In the genomic region with DNA sequence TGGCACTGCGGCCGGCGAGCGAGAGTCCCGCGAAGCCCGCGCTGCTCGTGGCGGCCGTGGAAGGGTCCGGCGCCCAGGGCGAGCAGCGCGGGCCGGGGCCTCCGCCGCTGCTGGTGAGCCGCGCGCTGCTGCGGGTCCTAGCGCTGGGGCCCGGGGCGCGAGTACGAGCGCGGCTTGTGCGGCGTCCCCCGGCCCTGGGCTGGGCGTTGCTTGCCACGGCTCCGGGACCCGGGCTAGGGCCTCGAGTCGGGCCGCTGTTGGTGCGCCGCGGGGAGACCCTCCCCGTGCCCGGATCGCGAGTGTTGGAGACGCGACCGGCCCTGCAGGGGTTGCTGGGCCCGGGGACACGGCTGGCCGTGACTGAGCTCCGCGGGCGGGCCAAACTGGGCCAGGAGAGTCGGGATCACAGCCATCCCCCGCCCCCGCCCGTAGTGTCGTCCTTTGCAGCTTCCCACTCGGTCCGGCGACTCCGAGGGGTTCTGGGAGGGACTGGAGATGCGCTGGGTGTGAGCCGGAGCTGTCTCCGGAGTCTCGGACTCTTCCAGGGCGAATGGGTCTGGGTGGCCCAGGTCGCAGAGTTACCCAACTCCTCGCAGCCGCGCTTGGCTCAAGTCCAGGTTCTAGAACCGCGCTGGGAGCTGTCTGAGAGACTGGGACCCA, we compare ENCODE assay signal across 8 mouse cellular contexts. TPM values are rescaled to one million over a fixed set of nuclear protein-coding genes. Genes with fewer than 3 reads are reported as not detected.
DNase-seq lines count a peak whose midpoint lies in the region; ATAC-seq and TF ChIP-seq lines count a peak whose summit lies in the region.

No protein-coding gene starts in this region.

- no peaks in the 10 kb centered on the region for H3K9me3 ChIP-seq in heart, embryonic 12.5 days (replicated peaks)
- H3K9me3 ChIP-seq in kidney, embryonic 15.5 days (replicated peaks): no peaks in the 10 kb centered on the region
- no peaks in the 10 kb centered on the region for H3K9me3 ChIP-seq in lung, postnatal 0 days (ENCODE audit: low read length)

- TF ChIP-seq EP300 in lung, postnatal 0 days (IDR thresholded peaks at IDR 0.05): no peak

- peak overlapping the region; percentile 61 for H3K27ac ChIP-seq in heart, embryonic 12.5 days (ENCODE audit: poor library complexity, severe bottlenecking)
- peak overlapping the region; percentile 80 for H3K27ac ChIP-seq in kidney, embryonic 15.5 days
- H3K27ac ChIP-seq in lung, postnatal 0 days (ENCODE audit: low read length): peak overlapping the region; percentile 86

- H3K4me3 ChIP-seq in heart, embryonic 12.5 days: peak overlapping the region; percentile 97
- peak overlapping the region; percentile 98 for H3K4me3 ChIP-seq in kidney, embryonic 15.5 days (replicated peaks)
- H3K4me3 ChIP-seq in lung, postnatal 0 days (ENCODE audit: low read depth, low read length): peak overlapping the region; percentile 100

- no peak for TF ChIP-seq CTCF in lung, postnatal 0 days (IDR thresholded peaks at IDR 0.05)

- peak overlapping the region; percentile 96 for H3K4me2 ChIP-seq in heart, embryonic 12.5 days
- H3K4me2 ChIP-seq in kidney, embryonic 15.5 days: peak overlapping the region; percentile 94
- peak overlapping the region; percentile 98 for H3K4me2 ChIP-seq in lung, postnatal 0 days (replicated peaks; ENCODE audit: low read depth, low read length)

- H3K36me3 ChIP-seq in heart, embryonic 12.5 days: peaks cover 33% of the 10 kb centered on the region
- H3K36me3 ChIP-seq in kidney, embryonic 15.5 days: peaks cover 32% of the 10 kb centered on the region
- H3K36me3 ChIP-seq in lung, postnatal 0 days (ENCODE audit: insufficient read depth, low read length): 0 out of 2 replicates have a peak, but pooled peaks cover 4% of the 10 kb centered on the region

- H3K9ac ChIP-seq in heart, embryonic 12.5 days: peak overlapping the region; percentile 97
- peak overlapping the region; percentile 95 for H3K9ac ChIP-seq in kidney, embryonic 15.5 days
- H3K9ac ChIP-seq in lung, postnatal 0 days (replicated peaks; ENCODE audit: low read depth): peak overlapping the region; percentile 86

- ATAC-seq in common myeloid progenitor, adult 5-6 weeks (replicated peaks; ENCODE audit: low read depth, poor library complexity, severe bottlenecking): 0 out of 2 replicates have a peak, but pooled peaks have one; percentile 22
- peak; percentile 54 for ATAC-seq in heart, embryonic 12.5 days (ENCODE audit: insufficient number of reproducible peaks, low FRiP score)
- ATAC-seq in kidney, embryonic 15.5 days (replicated peaks; ENCODE audit: low FRiP score): peak; percentile 67
- ATAC-seq in lung, postnatal 0 days: peak; percentile 49

- H3K4me1 ChIP-seq in heart, embryonic 12.5 days (replicated peaks): peaks cover 17% of the 10 kb centered on the region
- peaks cover 19% of the 10 kb centered on the region for H3K4me1 ChIP-seq in kidney, embryonic 15.5 days
- H3K4me1 ChIP-seq in lung, postnatal 0 days (ENCODE audit: insufficient read depth, low read depth, low read length): peaks cover 12% of the 10 kb centered on the region; the same call in 1 of the 2 replicates

- under 1% methylated on average over 76 of the region's 76 CpGs for WGBS in heart, embryonic 12.5 days
- under 1% methylated on average over 76 of the region's 76 CpGs for WGBS in kidney, embryonic 15.5 days
- 1% methylated on average over 52 of the region's 76 CpGs for WGBS in lung, postnatal 0 days

- H3K27me3 ChIP-seq in heart, embryonic 12.5 days (replicated peaks): no peaks in the 10 kb centered on the region
- no peaks in the 10 kb centered on the region for H3K27me3 ChIP-seq in kidney, embryonic 15.5 days
- H3K27me3 ChIP-seq in lung, postnatal 0 days (replicated peaks; ENCODE audit: insufficient read depth, low read length): no peaks in the 10 kb centered on the region

- peak; percentile 46 for DNase-seq in urinary bladder, adult 2 months (ENCODE audit: low spot score)
- DNase-seq in urinary bladder, postnatal 10 days (ENCODE audit: low spot score): no peak
- peak; percentile 55 for DNase-seq in lung, postnatal 0 days (ENCODE audit: low spot score)
- DNase-seq in right cerebral cortex, postnatal 4 days: peak; percentile 52
- DNase-seq in T-cell, adult 2 months (ENCODE audit: low spot score): no peak

RNA-seq across cellular contexts. Expression of a gene that starts 0.5 kb away (rescaled TPM):
- 30.1 and 34.3 TPM in 2 replicates for polyA plus RNA-seq in urinary bladder, adult 2 months (2012; rRNA removed)
- 10.3 and 17.7 TPM in 2 replicates for total RNA-seq in common myeloid progenitor, adult 5-6 weeks (2017)
- polyA plus RNA-seq in heart, embryonic 12.5 days (2016; fragmentation: Nextera tagmentation; extraction: Ambion mirVana): 16.9 and 17.0 TPM in 2 replicates
- polyA plus RNA-seq in kidney, embryonic 15.5 days (2015; fragmentation: Nextera tagmentation; extraction: Ambion mirVana): 25.6 and 28.5 TPM in 2 replicates
- 18.5 and 23.4 TPM in 2 replicates for polyA plus RNA-seq in lung, postnatal 0 days (2015; fragmentation: Nextera tagmentation; extraction: Ambion mirVana)

RNA-seq across cellular contexts. Expression of a gene that starts 6.8 kb away (rescaled TPM):
- 42.6 and 46.2 TPM in 2 replicates for polyA plus RNA-seq in urinary bladder, adult 2 months (2012; rRNA removed)
- 41.7 and 45.4 TPM in 2 replicates for total RNA-seq in common myeloid progenitor, adult 5-6 weeks (2017)
- 62.8 TPM in 2 replicates for polyA plus RNA-seq in heart, embryonic 12.5 days (2016; fragmentation: Nextera tagmentation; extraction: Ambion mirVana)
- 96.7 and 105 TPM in 2 replicates for polyA plus RNA-seq in kidney, embryonic 15.5 days (2015; fragmentation: Nextera tagmentation; extraction: Ambion mirVana)
- polyA plus RNA-seq in lung, postnatal 0 days (2015; fragmentation: Nextera tagmentation; extraction: Ambion mirVana): 31.7 and 31.8 TPM in 2 replicates

RNA-seq across cellular contexts. Expression of a gene that starts 17.2 kb away (rescaled TPM):
- 0.78 and 1.2 TPM in 2 replicates for polyA plus RNA-seq in urinary bladder, adult 2 months (2012; rRNA removed)
- total RNA-seq in common myeloid progenitor, adult 5-6 weeks (2017): not detected in 2 replicates
- 0.38 and 0.90 TPM in 2 replicates for polyA plus RNA-seq in heart, embryonic 12.5 days (2016; fragmentation: Nextera tagmentation; extraction: Ambion mirVana)
- polyA plus RNA-seq in kidney, embryonic 15.5 days (2015; fragmentation: Nextera tagmentation; extraction: Ambion mirVana): 1.5 and 2.8 TPM in 2 replicates
- polyA plus RNA-seq in lung, postnatal 0 days (2015; fragmentation: Nextera tagmentation; extraction: Ambion mirVana): 13.0 and 14.9 TPM in 2 replicates

RNA-seq across cellular contexts. Expression of a gene that starts 31.0 kb away (rescaled TPM):
- polyA plus RNA-seq in urinary bladder, adult 2 months (2012; rRNA removed): 56.6 and 59.4 TPM in 2 replicates
- total RNA-seq in common myeloid progenitor, adult 5-6 weeks (2017): 29.1 and 37.0 TPM in 2 replicates
- 149 and 155 TPM in 2 replicates for polyA plus RNA-seq in heart, embryonic 12.5 days (2016; fragmentation: Nextera tagmentation; extraction: Ambion mirVana)
- 119 and 131 TPM in 2 replicates for polyA plus RNA-seq in kidney, embryonic 15.5 days (2015; fragmentation: Nextera tagmentation; extraction: Ambion mirVana)
- 96.7 and 111 TPM in 2 replicates for polyA plus RNA-seq in lung, postnatal 0 days (2015; fragmentation: Nextera tagmentation; extraction: Ambion mirVana)

RNA-seq across cellular contexts. Expression of a gene that starts 33.1 kb away (rescaled TPM):
- 99.0 and 106 TPM in 2 replicates for polyA plus RNA-seq in urinary bladder, adult 2 months (2012; rRNA removed)
- total RNA-seq in common myeloid progenitor, adult 5-6 weeks (2017): 63.6 and 86.9 TPM in 2 replicates
- polyA plus RNA-seq in heart, embryonic 12.5 days (2016; fragmentation: Nextera tagmentation; extraction: Ambion mirVana): 116 and 123 TPM in 2 replicates
- 146 and 147 TPM in 2 replicates for polyA plus RNA-seq in kidney, embryonic 15.5 days (2015; fragmentation: Nextera tagmentation; extraction: Ambion mirVana)
- polyA plus RNA-seq in lung, postnatal 0 days (2015; fragmentation: Nextera tagmentation; extraction: Ambion mirVana): 113 and 114 TPM in 2 replicates

Comparison
In these comparisons a context has a peak if more than half of its experiments do, and no peak if none do; other contexts are left out.
1. DNase-seq: peak in urinary bladder, adult 2 months (single experiment), lung, postnatal 0 days (single experiment) and right cerebral cortex, postnatal 4 days (single experiment); none in urinary bladder, postnatal 10 days (single experiment) and T-cell, adult 2 months (single experiment).
2. Peak in every context shown above with its lines, with median percentiles within 50 percentile points of each other: ATAC-seq, H3K27ac ChIP-seq, H3K4me2 ChIP-seq, H3K4me3 ChIP-seq and H3K9ac ChIP-seq.